Mouse (Mus musculus) cerebellum, adult (tissue): Measurements from ENCODE around the gene Krt34.

Source experiments
- ATAC-seq: cut with Nextera tagmentation; 2 replicates; pipeline ENCODE4 v1.9.2; 2017; ENCODE audit warnings: mild to moderate bottlenecking, moderate library complexity, mixed read lengths; ENCODE audit not compliant: insufficient number of reproducible peaks, low FRiP score, low TSS enrichment

The Krt34 gene

GRCm38 (mm10) chr11:100005905-100006304 lies 35.4 kb downstream of the Krt34 start:
- no peak for ATAC-seq

GRCm38 (mm10) chr11:100004846-100005245 lies 36.5 kb downstream of the Krt34 start:
- ATAC-seq: no peak

GRCm38 (mm10) chr11:99999091-99999490 lies 42.3 kb downstream of the Krt34 start:
- ATAC-seq: no peak

- no peak for ATAC-seq
These were observed 47.0 kb downstream of the Krt34 start for GRCm38 (mm10) chr11:99994384-99994661.

GRCm38 (mm10) chr11:99993620-99994383 lies 47.6 kb downstream of the Krt34 start, which contains the start of gene Krtap17-1:
Gene Krtap17-1, minus strand, starts transcription at chr11:99993994.
- ATAC-seq: no peak

GRCm38 (mm10) chr11:99990571-99990970 lies 50.8 kb downstream of the Krt34 start:
- no peak for ATAC-seq

- ATAC-seq: no peak
These were observed 51.4 kb downstream of the Krt34 start for GRCm38 (mm10) chr11:99989881-99990405.

- ATAC-seq: no peak
These were observed 52.8 kb downstream of the Krt34 start for GRCm38 (mm10) chr11:99988530-99988929.
